Mouse (Mus musculus) ZHBTc4 (cell line): ENCODE data around the gene Fbp1.
A peak's percentile ranks its signal among the peaks of the same experiment; 100 is the strongest.
"Not testable (repeated sequence)": the region's sequence is repeated elsewhere in the genome, so short reads cannot be mapped to it uniquely, and the experiment has no call there.

Experiments
- DNase-seq: peaks from one replicate; pipeline ENCODE4 v3.0.0-alpha.2; 2011; ENCODE audit warnings: low read depth, low spot score

The Fbp1 gene

DNA sequence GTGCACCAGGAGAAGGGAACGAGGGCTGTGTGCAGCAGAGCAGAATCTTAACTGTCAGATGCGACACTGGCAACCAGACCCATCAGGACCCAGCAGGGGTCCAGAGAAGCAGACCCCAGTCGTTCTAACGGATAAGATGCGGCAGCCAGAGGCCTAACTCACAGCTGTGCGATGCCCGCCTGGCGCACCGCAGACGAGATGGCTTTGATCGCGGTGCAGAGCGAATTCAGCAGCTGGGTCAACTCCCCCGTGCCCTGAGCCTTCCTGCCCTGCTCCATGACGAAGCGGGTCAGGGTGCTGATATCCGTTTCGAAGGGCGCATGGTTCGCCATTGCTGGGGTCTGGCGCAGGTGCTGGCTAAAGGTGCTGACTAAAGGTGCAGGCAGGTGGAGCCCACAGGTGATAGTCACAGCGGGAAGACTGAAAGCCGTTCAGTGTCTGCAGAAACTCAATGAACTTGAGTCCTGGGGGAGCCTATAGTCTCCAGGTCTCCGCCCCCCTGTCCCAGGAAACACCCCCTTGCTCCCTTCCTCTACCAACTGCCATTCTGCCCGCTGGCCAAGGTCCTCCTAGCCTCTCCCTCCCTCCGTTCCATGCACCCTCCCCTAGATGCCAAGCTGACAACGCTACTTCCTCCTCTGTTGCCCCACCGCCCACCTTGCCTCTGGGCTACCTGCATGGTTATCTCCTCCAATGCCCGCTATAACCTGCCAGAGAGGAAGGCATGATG lies at the start of gene Fbp1:
TSS of gene Fbp1 (minus strand) at position 571 of the 730 bp plus-strand sequence.
- peak; percentile 56 for DNase-seq

DNA sequence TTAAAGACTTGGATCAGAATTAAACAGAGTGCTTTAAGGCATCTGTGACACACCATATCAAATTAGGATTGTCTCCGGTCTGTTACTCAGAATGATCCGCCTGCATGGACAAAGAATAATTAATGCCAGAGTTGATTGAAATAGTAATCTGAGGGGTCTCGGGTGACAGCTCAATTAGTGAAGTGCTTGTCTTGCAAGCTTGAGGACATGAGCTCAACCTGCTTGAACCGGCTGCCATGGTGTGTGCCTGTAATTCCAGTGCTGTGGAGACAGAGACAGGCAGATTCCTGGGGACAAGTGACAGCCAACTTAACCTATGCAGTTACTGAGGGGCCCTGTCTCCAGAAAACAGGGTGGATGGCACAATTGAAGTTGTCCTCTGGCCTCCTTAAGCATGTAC lies 44.4 kb upstream of the Fbp1 start:
- no peak for DNase-seq

DNA sequence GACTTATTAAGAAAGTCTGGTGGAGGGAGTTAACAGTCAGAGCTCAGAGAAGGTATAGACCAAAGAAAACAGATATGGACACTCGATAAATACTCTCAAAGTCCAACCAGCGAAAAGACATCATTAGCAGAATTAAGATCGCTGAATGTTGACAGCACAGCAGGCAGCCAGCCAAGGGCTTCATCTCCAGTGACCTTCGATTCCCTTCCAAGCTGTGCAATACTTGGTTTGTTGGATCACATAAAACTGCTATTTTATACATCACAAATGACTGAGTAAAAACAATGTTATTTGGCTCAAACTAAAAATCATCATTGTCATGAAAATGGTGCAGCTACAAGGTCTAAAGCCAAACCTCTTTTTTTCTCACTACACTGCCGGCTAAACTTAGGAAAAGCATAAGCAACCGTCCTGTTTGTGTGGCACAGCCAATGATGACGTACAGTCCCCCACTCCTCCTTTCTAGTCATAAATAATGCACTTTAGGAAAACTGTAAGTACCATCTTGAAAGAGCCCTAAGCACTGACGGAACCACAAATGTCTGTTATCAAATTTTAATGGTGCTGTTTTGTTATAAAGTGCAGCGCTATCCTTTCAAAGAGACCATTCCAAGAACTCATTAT lies 41.8 kb upstream of the Fbp1 start:
- DNase-seq, result no peak

DNA sequence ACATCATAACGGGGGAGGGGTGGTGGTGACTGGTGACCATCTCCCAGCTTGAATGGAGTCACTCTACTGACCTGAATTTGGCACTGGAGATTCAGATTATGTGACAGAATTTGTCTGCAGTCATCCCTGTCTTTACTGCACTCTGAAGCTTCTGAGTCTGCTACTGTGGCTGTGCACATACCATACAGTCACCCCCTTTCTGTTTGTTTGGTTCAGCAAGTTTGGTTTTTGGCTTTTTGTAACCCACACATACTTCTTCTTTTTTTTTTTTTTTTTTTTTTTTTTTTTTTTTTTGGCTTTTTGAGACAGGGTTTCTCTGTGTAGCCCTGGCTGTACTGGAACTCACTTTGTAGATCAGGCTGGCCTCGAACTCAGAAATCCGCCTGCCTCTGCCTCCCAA lies 41.1 kb upstream of the Fbp1 start:
- not testable (repeated sequence) for DNase-seq

DNA sequence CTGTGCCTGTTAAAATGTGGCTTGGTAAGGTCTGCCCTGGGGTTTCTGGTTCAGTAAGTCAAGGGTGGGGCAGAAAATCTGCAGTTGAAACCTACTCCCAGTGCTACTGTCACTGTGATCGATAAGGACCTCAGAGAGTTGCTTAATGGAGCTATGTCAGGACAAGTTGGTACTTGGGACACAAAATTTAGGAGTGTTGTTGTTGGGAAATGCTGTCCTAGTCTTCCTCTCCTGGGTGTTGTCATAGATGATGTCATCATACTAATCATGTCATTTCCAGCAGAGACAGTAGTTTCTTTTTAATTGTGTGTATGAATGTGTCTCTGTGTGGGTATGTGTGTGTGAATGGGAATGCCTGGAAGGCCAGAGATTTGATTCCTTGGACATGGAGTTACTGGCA lies 39.4 kb upstream of the Fbp1 start:
- no peak for DNase-seq

DNA sequence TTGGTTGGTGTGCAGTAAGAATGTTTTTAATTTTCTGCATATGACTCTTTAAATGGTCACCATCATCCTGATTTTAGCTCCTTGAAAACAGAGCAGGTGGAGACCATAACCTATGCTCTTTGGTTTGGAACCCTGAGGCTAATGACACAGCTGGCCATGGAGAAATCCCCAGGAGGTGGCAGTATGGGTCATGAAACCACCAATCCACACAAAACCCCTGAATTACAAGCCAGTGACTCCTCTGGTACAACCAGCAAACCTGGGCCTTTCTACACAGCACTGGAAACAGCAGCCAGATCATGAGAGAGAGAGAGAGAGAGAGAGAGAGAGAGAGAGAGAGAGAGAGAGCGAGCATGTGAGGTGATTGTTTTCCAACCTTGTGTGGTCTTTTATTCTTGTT lies 38.4 kb upstream of the Fbp1 start:
- DNase-seq, result peak; percentile 55

DNA sequence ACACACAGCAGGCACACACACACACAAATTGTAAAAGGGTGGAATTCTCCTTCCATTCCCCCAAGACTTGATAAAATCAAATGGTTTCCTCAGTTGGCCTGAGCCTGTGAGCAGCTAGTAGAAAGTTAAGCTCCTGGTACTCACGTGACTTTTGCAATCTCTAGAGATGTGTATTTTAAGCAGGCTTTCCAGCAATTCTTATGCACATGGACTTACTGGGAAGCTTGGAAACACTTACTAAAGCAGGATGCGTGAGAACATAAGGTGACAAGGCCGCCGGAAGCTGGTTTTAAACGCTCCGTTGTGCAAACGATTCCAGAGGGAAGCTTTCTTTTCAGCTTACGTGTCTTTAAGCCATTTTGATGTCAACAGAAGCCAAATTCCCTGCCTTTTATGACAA lies 35.1 kb upstream of the Fbp1 start:
- DNase-seq, result peak; percentile 11

DNA sequence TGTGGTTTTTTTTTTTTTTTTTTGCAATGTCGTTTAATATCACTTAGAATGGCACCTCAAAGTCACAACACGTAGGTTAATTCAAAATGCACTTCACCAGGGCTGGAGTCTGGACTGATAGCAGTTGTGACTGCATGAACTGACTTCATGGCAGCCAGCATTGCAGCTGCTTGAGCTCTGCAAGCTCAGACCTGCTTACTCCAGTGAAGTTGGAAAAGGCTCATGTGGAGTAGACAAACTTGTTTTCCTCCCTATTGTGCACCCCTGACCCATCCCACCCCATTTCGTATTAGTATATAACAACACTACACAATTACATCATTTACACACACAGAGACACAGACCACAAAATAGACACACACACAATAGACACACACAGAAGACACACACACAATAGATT lies 34.6 kb upstream of the Fbp1 start:
- no peak for DNase-seq

DNA sequence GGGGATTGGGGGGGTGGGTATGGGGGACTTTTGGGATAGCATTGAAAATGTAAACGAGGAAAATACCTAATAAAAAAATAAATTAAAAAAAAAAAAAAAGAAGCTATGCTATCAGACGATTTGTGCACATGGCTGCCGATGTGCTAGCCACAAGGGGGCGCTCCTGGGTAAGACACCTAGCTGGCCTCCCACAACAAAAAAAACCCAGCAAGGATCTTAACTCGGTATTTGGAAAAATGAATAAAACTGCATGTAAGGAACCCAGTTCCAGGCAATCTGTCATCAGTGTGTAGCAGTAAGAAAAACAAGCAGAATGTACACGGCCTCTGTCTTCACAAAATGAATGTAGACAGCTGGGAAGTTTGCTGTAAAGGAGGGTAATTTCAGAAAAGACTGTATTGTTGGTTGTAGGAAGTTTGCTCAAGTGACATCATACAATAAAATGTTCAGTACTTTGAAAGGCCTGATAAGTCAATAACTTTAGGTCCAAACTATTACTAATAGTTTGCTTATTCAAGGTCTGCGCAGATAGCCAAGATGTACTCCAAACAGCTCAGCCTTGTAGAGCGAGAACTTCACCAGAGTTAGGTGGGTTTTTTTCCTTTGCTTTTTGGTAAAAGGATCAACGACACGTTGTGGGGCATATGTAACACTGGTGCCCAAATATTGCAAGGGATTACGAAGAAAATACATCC lies 31.7 kb upstream of the Fbp1 start:
- peak; percentile 72 for DNase-seq

DNA sequence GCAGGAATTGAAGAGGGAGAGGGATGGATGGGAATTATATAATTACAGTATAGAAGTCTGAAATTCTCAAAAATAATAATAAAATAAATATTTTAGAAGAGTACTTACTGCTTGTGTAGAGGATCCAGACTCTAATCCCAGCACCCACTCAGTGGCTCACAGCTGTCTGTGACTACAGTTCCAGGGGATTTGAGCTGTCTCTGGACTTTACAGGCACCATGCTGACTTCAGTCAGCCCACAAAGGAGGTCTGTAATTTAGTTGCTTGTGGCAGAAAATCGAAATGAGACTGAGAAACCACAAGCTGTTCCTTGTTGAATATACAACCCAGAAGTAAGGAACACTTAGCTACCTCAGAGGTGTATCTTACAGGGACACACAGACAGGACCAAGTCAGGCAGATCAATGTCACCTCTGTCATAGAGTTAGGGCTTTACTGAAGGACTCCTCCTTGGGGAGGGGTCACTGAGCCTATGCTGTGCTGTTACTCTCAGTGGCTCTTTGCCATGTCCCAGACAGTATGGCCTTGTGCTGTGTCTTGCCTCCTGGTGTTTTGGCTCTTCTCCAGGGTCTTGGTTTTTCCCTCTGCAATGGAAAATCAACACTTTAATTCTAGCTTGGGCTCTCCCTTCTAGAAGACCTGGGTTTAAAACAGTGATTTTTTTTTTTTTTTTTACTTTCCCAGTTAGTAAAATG lies 29.5 kb upstream of the Fbp1 start:
- DNase-seq, result no peak

DNA sequence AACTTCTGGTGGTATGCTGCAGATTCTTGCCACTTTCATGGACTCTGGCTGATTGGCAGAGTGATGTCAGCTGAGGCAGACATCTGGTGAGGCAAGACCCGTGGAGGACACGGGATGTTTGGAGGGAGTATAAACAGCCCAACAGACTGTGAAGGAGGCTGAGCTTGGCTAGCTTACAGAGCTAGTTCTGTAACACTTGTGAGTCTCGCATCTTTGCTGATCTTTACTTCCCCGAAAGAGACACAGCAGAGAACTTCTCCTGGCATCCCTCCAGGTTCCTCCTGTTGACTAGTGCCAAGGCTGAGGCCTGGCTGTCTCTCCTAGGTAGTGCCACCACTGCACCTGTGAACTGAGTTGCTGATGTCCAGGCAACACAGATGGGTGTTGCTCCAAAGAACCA lies 28.6 kb upstream of the Fbp1 start:
- DNase-seq, result no peak

DNA sequence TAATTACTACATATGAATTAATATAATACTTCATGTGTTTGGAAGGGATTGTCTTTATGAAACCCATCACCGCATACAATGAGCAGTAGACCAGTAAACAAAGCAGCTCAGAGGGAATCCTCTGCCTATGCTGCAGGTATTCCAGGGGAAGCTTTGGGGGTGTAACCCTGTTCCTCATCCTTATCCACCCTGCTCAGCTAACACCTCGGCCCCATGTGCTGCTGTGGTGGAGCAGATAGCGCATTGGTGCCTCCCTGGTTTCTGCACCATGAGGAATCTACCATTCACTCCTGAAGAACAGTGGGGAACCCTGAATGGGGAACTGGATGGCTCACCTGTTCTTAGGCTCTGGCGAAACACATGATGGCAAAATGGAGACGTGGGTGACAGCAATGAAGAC lies 23.5 kb upstream of the Fbp1 start:
- DNase-seq, result no peak

DNA sequence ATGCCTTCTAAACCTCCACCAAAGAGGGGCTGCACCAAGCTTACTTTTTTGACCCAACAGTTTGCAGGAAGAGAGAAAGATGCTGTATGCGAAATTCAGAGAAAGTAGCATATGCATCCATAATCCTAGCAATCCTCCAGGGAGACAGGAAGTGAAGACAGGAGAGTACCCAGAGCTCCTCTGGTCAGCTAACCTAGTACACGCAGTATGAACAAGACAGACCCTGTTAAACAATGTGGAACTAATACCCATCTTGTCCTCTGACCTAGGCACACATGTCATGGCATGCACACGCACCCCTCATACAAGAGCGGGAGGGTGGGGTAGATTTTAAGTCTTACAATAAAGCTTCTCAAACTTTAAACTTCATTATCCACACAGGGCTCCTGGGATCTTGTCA lies 22.1 kb upstream of the Fbp1 start:
- DNase-seq, result no peak

DNA sequence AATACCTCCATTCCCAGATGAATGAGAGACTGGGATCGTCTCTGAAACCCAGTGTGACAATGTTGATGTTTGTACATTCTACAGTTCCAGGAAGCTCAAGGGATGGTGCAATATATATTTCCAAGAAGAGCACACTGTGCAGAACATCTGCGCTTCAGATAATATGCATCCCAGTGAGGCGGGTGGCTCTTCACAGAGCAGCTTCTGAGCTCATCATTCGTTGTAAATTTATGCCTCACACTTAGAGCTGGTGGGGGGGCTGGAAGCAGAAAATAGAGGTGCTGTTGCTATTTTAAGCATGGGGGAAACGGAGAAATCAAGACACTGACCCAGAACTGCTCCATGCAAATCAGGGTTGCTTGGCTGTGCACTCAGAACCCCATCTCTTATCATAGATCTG lies 21.7 kb upstream of the Fbp1 start:
- no peak for DNase-seq

DNA sequence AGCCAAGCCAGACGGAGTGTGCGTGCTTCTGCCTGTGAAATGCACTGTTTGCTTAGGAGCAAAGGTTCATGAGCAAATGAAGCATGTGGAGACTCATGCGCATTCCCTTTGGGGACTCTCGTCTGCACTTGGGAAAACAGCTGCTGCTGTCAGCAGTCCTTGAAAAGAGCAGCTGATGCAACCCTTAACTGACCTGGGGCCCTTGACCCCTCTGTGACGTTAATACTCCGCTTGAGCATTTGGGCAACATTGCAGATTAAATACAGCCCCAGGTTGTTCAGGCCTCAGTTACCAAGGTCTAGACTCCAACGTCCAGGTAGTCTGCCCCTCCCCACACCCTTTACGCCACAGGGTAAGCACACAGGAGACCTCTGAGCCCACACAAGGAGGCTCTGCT lies 20.1 kb upstream of the Fbp1 start:
- DNase-seq, result no peak

DNA sequence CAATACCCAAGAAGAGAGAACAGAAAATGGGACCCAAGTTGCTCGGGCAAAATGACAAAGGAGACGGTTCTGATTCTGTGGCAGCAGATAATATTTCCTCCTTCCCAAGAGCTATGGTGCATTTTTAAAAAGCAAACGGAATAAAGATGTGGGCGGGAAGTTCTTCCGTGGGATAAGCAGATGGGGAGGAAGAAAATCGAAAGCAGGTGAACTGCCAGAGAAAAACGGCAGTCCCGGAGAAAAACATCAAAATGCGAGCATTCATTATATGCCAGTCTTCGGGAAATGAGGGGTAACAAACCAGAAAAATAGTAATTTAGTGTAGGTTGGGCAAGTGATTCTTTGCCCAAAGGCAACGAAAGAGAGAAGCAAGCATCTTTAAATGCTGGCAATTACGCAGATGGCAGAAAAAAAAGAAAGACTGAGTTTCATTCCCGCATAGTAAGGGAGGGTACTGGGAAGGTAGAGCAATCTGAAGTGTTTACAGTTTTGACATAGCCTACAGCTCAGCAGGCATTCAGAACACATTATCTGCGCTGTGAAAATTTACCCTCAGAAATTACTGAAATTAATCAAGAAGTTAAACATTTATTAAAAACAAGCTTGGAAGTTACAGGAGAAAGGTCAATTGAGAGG lies 19.6 kb upstream of the Fbp1 start:
- DNase-seq, result no peak

DNA sequence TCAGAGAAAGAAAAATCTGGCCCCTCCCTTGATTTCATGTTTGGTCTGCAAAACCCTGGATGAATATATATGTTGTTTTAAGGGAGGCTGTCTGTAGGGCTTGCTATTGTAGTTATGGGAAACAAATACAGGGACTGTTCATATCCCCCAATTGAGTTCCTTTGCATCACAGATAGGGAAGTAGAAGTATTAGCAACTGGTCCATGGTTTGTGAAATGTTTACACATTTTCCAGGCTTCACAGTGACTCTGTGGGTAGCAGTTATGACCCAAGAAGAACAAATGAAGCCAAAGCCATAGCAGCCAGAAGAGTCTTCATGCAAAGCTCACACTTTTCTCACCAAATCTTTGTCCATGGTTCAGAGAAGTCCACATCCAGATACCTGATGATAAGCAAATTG lies 13.1 kb upstream of the Fbp1 start:
- DNase-seq, result no peak

DNA sequence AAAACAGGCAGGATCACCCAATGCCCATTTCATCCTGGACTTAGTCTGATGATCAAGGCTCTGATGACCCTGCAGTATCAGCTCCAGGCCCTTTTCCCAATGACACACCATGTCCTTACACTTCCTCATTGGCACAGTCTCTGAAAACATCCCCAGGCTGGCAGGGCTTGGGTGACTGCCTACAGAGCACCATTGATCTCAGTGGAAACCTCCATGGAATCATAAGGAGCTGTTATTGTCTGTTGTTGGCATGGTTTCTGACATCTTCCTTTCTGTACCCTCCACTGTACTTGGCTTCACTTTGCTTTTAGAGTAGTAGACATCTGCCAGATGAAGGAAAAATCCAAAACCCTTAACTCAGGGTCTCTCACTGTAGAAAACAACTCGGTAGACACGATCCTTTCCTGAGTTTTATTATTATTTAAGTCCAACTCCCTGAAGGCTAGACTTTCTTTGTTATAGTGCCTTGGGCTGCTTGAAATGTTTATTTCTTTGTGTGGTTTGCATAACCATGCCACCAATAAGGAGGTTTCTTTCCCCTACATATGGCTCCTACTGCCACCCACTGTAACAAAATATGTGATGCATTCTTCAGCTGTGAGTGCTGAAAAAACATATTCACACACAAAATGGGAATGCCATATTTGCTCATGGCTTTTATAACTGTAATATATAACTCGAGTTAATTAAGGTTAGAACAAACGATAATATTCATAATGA lies 10.0 kb upstream of the Fbp1 start:
- no peak for DNase-seq

DNA sequence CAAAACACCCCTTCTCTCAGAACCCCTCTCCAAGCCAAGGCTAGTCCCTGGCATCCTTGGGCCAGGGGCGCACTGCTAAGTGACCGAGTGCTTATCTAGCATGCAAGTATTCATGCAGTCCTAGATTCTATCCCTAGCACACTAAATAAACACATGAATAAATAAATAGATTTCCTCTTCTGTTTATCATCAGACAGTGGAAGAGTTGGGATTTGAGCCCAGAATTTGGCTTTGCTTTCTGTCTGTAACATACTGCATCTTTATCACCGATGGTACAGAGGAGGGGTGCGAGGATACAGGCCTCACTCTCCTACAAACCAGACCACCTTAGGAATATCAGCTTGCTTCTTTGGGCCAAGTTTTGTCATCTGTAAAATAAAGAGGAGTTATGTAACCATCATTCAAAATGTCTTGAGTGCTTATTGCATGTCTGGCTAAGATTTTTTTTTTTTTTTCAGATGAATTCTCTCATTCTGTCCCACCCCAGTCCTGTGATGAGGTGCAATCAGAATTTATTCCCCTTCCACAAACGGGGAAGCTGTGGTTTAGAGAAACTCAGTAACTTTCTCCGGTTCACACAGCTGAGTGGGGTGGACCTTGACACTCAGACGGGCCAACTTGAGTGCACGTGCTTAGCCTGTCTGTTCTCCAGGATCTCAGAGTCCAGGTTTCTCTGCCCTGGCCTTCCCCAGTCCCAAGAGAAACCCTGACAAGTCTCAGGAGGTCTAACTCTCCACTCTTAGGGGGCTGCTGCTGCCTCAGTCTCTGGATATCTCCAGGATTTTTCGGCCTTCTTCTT lies 5.2 kb upstream of the Fbp1 start:
- no peak for DNase-seq

DNA sequence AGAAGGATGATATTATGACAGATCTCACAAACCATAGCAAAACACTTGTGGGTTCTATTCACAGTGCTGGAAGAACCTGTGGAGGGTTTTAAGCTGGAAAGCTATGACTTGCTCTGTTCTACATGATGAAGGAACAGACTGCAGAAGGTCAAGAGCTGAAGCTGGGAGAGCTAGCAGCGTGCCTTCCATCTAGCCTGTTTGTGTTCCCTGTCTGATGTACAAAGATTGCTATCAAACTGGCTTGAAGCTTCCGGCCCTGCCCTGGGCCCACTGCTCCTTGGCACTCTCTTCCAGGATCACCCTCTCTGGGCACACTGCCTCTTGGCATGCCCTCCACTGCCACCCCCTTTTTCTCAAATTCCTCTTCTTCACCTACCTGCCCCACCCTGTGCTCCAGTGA lies 1.2 kb upstream of the Fbp1 start:
- no peak for DNase-seq

DNA sequence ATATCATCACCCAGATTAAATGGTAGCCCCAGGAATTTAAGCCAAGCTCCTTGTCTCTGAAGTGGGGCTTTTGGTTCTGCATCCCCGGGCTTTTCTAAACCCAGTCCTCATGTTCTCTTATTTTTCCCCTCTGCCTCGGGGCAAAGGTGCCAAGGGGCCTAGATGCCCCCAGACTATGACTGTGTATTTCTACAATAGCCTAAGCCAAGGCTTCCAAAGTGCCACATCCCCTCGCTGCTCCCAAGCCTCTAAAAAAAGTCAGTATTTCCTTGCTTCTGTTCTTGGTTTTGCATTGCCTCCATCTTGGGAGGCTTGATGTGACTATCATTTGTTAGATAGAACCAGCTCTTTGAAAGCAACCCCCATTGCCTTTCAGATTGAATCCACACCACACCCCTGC lies 3.5 kb downstream of the Fbp1 start:
- no peak for DNase-seq
